Mouse (Mus musculus) lung, embryonic 15.5 days (tissue): ENCODE measurements at regions not wholly inside any gene's neighbourhood (a gene's known extent, or its start where the extent isn't known, plus 50 kb on each side); places are given as distances from the start of the nearest gene placed in this dataset.

ENCODE experiments used
- ATAC-seq: fragments of 200-750 bp; cut with Nextera tagmentation; 2 replicates; pipeline ENCODE4 v1.8.0; 2017; ENCODE audit warnings: moderate number of reproducible peaks, borderline replicate concordance; ENCODE audit not compliant: low FRiP score, low TSS enrichment; ENCODE audit errors: extremely low read depth
- H3K27ac ChIP-seq: fragments of 300-500 bp; sonication (generic); 2 replicates; pipeline ENCODE4 v1.5.1; 2015; ENCODE audit warnings: moderate library complexity, mild to moderate bottlenecking, inconsistent platforms
- H3K27me3 ChIP-seq: fragments of 300-500 bp; sonication (generic); 2 replicates; pipeline ENCODE4 v1.6.1; 2015; ENCODE audit warnings: inconsistent platforms
- H3K36me3 ChIP-seq: fragments of 300-500 bp; sonication (generic); 2 replicates; pipeline ENCODE4 v1.6.1; 2015; ENCODE audit warnings: inconsistent platforms
- H3K4me1 ChIP-seq: fragments of 300-500 bp; sonication (generic); 2 replicates; pipeline ENCODE4 v1.6.1; 2015; ENCODE audit warnings: inconsistent platforms
- H3K4me2 ChIP-seq: fragments of 300-500 bp; sonication (generic); 2 replicates; pipeline ENCODE4 v1.6.1; 2015; ENCODE audit warnings: inconsistent platforms, mild to moderate bottlenecking, moderate library complexity
- H3K4me3 ChIP-seq: fragments of 300-500 bp; sonication (generic); 2 replicates; pipeline ENCODE4 v1.5.1; 2015; ENCODE audit warnings: mild to moderate bottlenecking, inconsistent platforms
- H3K9ac ChIP-seq: fragments of 300-500 bp; sonication (generic); 2 replicates; pipeline ENCODE4 v1.6.1; 2015; ENCODE audit warnings: inconsistent platforms
- H3K9me3 ChIP-seq: fragments of 300-500 bp; sonication (generic); 2 replicates; pipeline ENCODE4 v1.6.1; 2016; ENCODE audit warnings: inconsistent platforms
- WGBS: fragments of 180-500 bp; shearing (Covaris S2); methylation state at CpG from one replicate; pipeline ENCODE4 v1.1.7; 2015; 5-methylcytosine and 5-hydroxymethylcytosine counted together

DNA sequence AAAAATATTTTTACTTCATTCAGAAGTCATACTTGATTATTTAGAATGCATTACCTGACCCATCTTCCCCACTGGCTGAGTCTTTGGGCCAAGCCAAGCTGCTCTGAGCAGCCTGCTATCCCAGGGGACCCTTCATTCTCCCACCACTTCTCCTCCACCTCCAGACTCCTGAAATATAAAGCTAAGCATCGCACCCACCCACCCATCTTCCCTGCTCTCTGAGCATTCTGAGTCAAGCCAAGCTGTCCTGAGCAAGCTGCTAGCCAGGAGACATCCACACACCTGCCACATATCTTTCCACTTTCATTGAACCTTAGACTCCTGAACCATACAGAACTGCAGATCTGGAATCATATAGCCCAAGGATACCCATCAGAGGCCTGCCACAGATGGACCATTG, 1456.2 kb upstream of the Adam24 start:
- Histone ChIP-seq H3K4me3 (no peak overlapping the region), H3K4me1 (no peaks in the 10 kb centered on the region), H3K9ac (no peak overlapping the region), H3K36me3 (no peaks in the 10 kb centered on the region), H3K27ac (no peak overlapping the region), H3K9me3 (no peaks in the 10 kb centered on the region), H3K27me3 (no peaks in the 10 kb centered on the region), H3K4me2 (no peak overlapping the region)
- no peak for ATAC-seq
- WGBS: 87% methylated on average over 1 of the region's 1 CpGs

DNA sequence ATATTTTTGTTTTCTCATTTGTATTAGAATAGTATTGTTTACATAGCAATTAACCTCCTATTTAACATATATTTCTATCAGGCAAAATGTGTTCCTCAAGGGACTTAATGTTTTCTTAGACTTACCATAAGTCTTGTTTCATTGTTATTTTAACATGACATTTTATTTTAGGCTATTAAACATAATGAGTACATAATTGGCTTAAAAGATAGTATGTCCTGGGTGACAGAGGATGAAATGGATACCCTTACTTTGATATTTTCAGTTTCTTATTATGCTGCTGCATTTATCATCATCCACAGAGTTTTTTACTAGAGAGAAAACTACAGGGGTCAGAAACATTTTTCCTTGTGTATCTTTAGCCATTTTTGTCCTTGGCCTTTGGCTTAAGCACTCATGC, 1447.6 kb upstream of the Adam24 start:
- Histone ChIP-seq H3K4me3 (no peak overlapping the region), H3K4me2 (no peak overlapping the region), H3K27ac (no peak overlapping the region), H3K9me3 (no peaks in the 10 kb centered on the region), H3K36me3 (no peaks in the 10 kb centered on the region), H3K4me1 (no peaks in the 10 kb centered on the region), H3K9ac (no peak overlapping the region), H3K27me3 (no peaks in the 10 kb centered on the region)
- no peak for ATAC-seq

- no peak overlapping the region for H3K9ac ChIP-seq
- H3K4me2 ChIP-seq: no peak overlapping the region
- H3K4me3 ChIP-seq: no peak overlapping the region
- no peaks in the 10 kb centered on the region for H3K27me3 ChIP-seq
- no peaks in the 10 kb centered on the region for H3K36me3 ChIP-seq
- no peaks in the 10 kb centered on the region for H3K4me1 ChIP-seq
- no peaks in the 10 kb centered on the region for H3K9me3 ChIP-seq
- no peak overlapping the region for H3K27ac ChIP-seq
- 29% methylated on average over 5 of the region's 5 CpGs for WGBS
- no peak for ATAC-seq
Measured at GRCm38 (mm10) chr8:39268970-39269497, 1405.8 kb upstream of the Adam24 start.

- WGBS: 12% methylated on average over 12 of the region's 12 CpGs
- ATAC-seq: peak; percentile 46; the same call in 1 of the 2 replicates
- Histone ChIP-seq H3K9me3 (no peaks in the 10 kb centered on the region), H3K27ac (no peak overlapping the region), H3K9ac (no peak overlapping the region), H3K27me3 (no peaks in the 10 kb centered on the region), H3K4me1 (0 out of 2 replicates have a peak, but pooled peaks cover 2% of the 10 kb centered on the region), H3K4me3 (peak overlapping the region; percentile 4; the same call in 1 of the 2 replicates), H3K4me2 (peak overlapping the region; percentile 40), H3K36me3 (no peaks in the 10 kb centered on the region)
Measured at GRCm38 (mm10) chr8:39297548-39298306, 1377.2 kb upstream of the Adam24 start.

DNA sequence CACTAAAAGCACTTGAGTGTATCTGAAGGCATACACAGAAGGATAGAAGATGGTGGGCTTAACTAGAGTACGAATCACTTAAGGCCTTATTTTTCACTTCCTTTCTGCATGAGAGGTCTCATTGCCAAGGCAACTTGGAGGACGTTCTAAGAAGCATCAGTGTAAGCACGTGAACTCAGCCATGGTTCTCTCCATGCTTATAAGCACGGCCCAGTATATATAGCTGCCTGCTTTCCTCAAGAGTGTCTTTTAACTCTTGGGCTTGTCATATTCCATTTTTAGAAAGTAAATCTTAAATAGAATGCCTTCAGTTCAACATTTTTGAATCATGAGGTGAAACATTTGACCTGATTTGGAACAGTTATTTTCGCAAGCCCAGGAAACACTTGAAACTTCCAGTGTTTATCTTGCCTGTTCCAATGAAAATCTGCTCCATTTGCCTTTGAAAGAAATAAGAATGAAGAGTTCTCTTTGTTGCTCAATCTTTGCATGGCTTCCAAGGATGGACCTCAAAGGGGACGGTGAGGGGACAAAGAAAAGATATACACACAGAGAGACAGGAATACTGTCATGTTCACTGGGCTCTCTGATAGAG, 1371.0 kb upstream of the Adam24 start:
- no peaks in the 10 kb centered on the region for H3K36me3 ChIP-seq
- no peak; the same call in 1 of the 2 replicates for ATAC-seq
- no peaks in the 10 kb centered on the region for H3K9me3 ChIP-seq
- 47% methylated on average over 6 of the region's 6 CpGs for WGBS
- no peaks in the 10 kb centered on the region for H3K27me3 ChIP-seq
- H3K4me1 ChIP-seq: no peaks in the 10 kb centered on the region
- no peak overlapping the region for H3K9ac ChIP-seq
- H3K4me2 ChIP-seq: no peak overlapping the region
- no peak overlapping the region for H3K4me3 ChIP-seq
- 0 out of 2 replicates have a peak overlapping the region, but pooled peaks have one; percentile 10 for H3K27ac ChIP-seq

DNA sequence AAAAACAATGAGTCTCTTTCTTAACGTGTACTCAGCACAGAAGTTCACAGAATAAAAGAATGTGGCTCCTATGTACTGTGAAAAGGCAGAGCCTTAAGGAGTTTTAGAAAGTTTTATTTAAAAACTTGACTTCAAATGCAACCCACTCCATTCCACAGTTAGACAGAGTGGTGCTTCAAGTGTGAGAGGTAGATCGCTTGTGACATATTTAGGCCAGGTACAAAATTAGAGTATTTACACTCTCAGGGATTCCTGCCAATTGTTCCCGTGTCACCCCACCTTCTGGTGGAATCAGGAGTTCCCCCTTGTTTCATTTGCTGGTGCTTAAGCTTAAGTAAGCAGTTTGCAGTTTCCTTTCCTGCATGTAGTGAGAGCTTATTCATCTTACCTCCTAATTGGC, 1361.0 kb upstream of the Adam24 start:
- no peaks in the 10 kb centered on the region for H3K4me1 ChIP-seq
- ATAC-seq: peak; percentile 81
- H3K9ac ChIP-seq: no peak overlapping the region
- H3K27me3 ChIP-seq: no peaks in the 10 kb centered on the region
- H3K27ac ChIP-seq: peak overlapping the region; percentile 44; the same call in 1 of the 2 replicates
- H3K4me3 ChIP-seq: no peak overlapping the region
- no peaks in the 10 kb centered on the region for H3K36me3 ChIP-seq
- H3K9me3 ChIP-seq: no peaks in the 10 kb centered on the region
- no peak overlapping the region for H3K4me2 ChIP-seq
- WGBS: 31% methylated on average over 3 of the region's 3 CpGs

DNA sequence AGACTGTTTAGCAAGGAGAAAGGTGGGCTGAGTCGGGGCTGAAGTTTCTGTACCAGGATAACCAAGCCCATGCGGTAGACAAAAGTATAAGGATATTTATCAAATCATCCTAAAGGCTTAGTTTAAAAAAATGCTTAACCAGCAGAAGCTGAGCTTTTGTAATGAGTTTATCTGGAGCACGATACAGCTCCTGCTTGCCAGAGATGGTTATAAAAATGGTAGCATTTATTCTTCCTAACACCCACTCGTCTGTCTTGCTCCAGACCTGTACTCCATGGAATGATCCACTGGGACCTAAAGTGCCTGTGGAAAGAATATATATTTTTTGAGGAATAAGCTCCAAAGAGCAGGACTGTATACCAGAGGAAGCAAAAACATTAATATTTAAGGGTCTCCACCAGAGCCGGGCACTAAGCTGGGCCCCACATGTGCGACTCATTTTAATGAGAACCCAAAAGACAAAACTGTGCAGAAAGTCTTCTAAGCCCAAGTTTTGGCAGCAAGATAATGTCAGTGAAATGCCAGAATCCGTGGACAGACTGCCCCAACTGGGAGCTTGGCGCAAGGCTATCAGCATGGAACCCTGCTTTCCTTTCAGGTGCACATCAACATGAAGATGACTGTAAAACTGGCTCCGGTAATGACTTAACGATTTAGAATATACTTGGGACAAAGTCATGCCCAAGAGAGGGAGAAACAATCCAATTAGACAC, 1359.2 kb upstream of the Adam24 start:
- Histone ChIP-seq H3K36me3 (no peaks in the 10 kb centered on the region), H3K9me3 (no peaks in the 10 kb centered on the region), H3K4me1 (no peaks in the 10 kb centered on the region), H3K27ac (no peak overlapping the region), H3K27me3 (no peaks in the 10 kb centered on the region), H3K4me3 (no peak overlapping the region), H3K4me2 (no peak overlapping the region), H3K9ac (no peak overlapping the region)
- ATAC-seq: no peak
- 81% methylated on average over 10 of the region's 10 CpGs for WGBS

- 79% methylated on average over 4 of the region's 4 CpGs for WGBS
Measured at GRCm38 (mm10) chr8:39316234-39316568, 1358.7 kb upstream of the Adam24 start.

DNA sequence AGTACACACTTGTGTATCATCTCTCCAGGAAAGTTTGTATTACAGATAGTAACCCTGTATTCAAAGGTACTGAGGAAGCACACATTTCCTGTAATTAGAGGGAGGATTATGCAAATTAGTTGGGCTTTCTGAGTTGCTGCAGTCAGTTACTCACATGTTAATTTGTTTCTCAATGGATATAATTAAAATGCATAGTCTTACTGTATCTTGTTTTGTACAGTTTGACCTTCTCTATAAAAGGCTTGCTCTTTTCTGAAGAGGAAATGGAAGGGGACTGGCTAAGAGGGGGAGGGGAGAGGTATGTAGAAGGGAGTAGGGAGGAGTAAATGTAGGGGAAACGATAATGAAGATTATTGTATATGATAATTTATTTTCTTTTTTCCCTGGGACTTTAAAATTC, 1345.5 kb upstream of the Adam24 start:
- no peak overlapping the region for H3K27ac ChIP-seq
- no peaks in the 10 kb centered on the region for H3K36me3 ChIP-seq
- no peaks in the 10 kb centered on the region for H3K4me1 ChIP-seq
- no peak for ATAC-seq
- H3K4me2 ChIP-seq: no peak overlapping the region
- H3K4me3 ChIP-seq: no peak overlapping the region
- H3K27me3 ChIP-seq: no peaks in the 10 kb centered on the region
- H3K9ac ChIP-seq: no peak overlapping the region
- 78% methylated on average over 1 of the region's 1 CpGs for WGBS
- H3K9me3 ChIP-seq: no peaks in the 10 kb centered on the region

More at GRCm38 (mm10) chr8:39316234-39316568, 1358.7 kb upstream of the Adam24 start:
- Histone ChIP-seq H3K36me3 (no peaks in the 10 kb centered on the region), H3K4me2 (no peak overlapping the region), H3K27me3 (no peaks in the 10 kb centered on the region), H3K27ac (no peak overlapping the region), H3K4me1 (no peaks in the 10 kb centered on the region), H3K4me3 (no peak overlapping the region), H3K9me3 (no peaks in the 10 kb centered on the region), H3K9ac (no peak overlapping the region)
- no peak for ATAC-seq

GRCm38 (mm10) chr8:39344731-39345130, 1330.1 kb upstream of the Adam24 start:
- Histone ChIP-seq H3K4me2 (no peak overlapping the region), H3K4me3 (no peak overlapping the region), H3K9me3 (no peaks in the 10 kb centered on the region), H3K36me3 (no peaks in the 10 kb centered on the region), H3K27me3 (no peaks in the 10 kb centered on the region), H3K27ac (no peak overlapping the region), H3K9ac (no peak overlapping the region), H3K4me1 (no peaks in the 10 kb centered on the region)
- 52% methylated on average over 3 of the region's 3 CpGs for WGBS
- ATAC-seq: no peak

GRCm38 (mm10) chr8:39346471-39346870, 1328.4 kb upstream of the Adam24 start:
- Histone ChIP-seq H3K4me2 (no peak overlapping the region), H3K4me1 (no peaks in the 10 kb centered on the region), H3K4me3 (no peak overlapping the region), H3K27ac (no peak overlapping the region), H3K27me3 (no peaks in the 10 kb centered on the region), H3K9me3 (no peaks in the 10 kb centered on the region), H3K36me3 (no peaks in the 10 kb centered on the region), H3K9ac (no peak overlapping the region)
- 60% methylated on average over 1 of the region's 1 CpGs for whole genome bisulfite sequencing
- ATAC-seq: no peak

DNA sequence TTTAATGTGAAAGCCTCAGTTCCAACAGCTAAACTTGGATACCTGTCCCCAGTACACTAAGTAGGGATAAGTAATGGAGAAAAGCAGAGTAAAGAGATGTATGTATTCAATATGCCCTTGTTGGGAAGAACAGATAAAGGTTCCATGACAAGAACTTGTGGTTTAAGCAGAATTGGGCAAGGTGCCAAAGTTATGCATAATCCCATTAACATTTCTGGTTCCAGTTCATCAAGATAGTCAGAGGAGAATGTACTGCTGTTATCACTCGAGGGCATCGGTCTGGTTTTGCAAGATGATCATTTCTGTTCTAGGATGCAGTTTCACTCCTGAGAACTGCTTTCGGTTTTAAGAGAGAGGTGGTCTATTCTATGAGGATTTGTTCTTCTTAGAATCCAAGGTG, 1325.9 kb upstream of the Adam24 start:
- no peak for ATAC-seq
- H3K4me1 ChIP-seq: no peaks in the 10 kb centered on the region
- no peaks in the 10 kb centered on the region for H3K27me3 ChIP-seq
- no peak overlapping the region for H3K27ac ChIP-seq
- 66% methylated on average over 3 of the region's 3 CpGs for WGBS
- H3K9ac ChIP-seq: no peak overlapping the region
- H3K4me3 ChIP-seq: no peak overlapping the region
- no peak overlapping the region for H3K4me2 ChIP-seq
- H3K36me3 ChIP-seq: no peaks in the 10 kb centered on the region
- no peaks in the 10 kb centered on the region for H3K9me3 ChIP-seq
